Mouse (Mus musculus) lung, embryonic 14.5 days (tissue): ENCODE results near the gene Ube2s. TPM values are rescaled to one million over a fixed set of nuclear protein-coding genes. Genes with fewer than 3 reads are reported as not detected.
A peak's percentile ranks its signal among the peaks of the same experiment; 100 is the strongest.

ENCODE experiments used
- ATAC-seq: fragments of 200-750 bp; cut with Nextera tagmentation; 2 replicates; pipeline ENCODE4 v1.8.0; 2017; ENCODE audit warnings: mild to moderate bottlenecking, moderate TSS enrichment, moderate library complexity; ENCODE audit not compliant: insufficient read depth
- DNase-seq: peaks from one replicate; pipeline ENCODE4 v3.0.0-alpha.2; 2015
- H3K27ac ChIP-seq: fragments of 300-500 bp; sonication (generic); 2 replicates; pipeline ENCODE4 v1.5.1; 2014; ENCODE audit warnings: low read depth, mild to moderate bottlenecking, moderate library complexity
- H3K27me3 ChIP-seq: fragments of 300-500 bp; sonication (generic); 2 replicates; pipeline ENCODE4 v1.6.1; 2014; ENCODE audit warnings: low read length, control low read depth; ENCODE audit not compliant: insufficient read depth
- H3K36me3 ChIP-seq: fragments of 300-500 bp; sonication (generic); 2 replicates; pipeline ENCODE4 v1.6.1; 2014; ENCODE audit warnings: control low read depth; ENCODE audit not compliant: insufficient read depth
- H3K4me1 ChIP-seq: fragments of 300-500 bp; sonication (generic); 2 replicates; pipeline ENCODE4 v1.6.1; 2014; ENCODE audit warnings: antibody characterized with exemption, control low read depth; ENCODE audit not compliant: insufficient read depth
- H3K4me2 ChIP-seq: fragments of 300-500 bp; sonication (generic); 2 replicates; pipeline ENCODE4 v1.6.1; 2014; ENCODE audit warnings: mild to moderate bottlenecking
- H3K4me3 ChIP-seq: fragments of 300-500 bp; sonication (generic); 2 replicates; pipeline ENCODE4 v1.5.1; 2014; ENCODE audit warnings: low read depth, low read length
- H3K9ac ChIP-seq: fragments of 300-500 bp; sonication (generic); 2 replicates; pipeline ENCODE4 v1.6.1; 2014
- H3K9me3 ChIP-seq: fragments of 300-500 bp; sonication (generic); 2 replicates; pipeline ENCODE4 v1.6.1; 2016; ENCODE audit warnings: low read depth, low read length, control low read depth
- CTCF ChIP-seq: IDR thresholded peaks from 2 replicates; pipeline ENCODE4 v1.5.1; 2016; ENCODE audit warnings: antibody characterized with exemption, low read depth
- WGBS: fragments of 180-500 bp; shearing (Covaris S2); extraction: QIAGEN DNeasy Blood & Tissue Kit; methylation state at CpG from one replicate; pipeline ENCODE4 v1.1.7; 2014; 5-methylcytosine and 5-hydroxymethylcytosine counted together
- polyA plus RNA-seq: library from polyadenylated mRNA; unstranded; fragments of >200 nt; fragmentation: Nextera tagmentation; extraction: Ambion mirVana; gene quantifications from 2 replicates; pipeline ENCODE4 v1.2.1, GENCODE M21; 2014

Gene Ube2s
- polyA plus RNA-seq, 1 experiment from 2014 or later = 470 TPM

- Histone ChIP-seq H3K4me3 (peak within 1 kb of the TSS; percentile 58), H3K36me3 (peaks cover 10% of the 10 kb centered on the region), H3K4me1 (peaks cover 5% of the 10 kb centered on the region; the same call in 1 of the 2 replicates), H3K9me3 (no peaks in the 10 kb centered on the region), H3K27ac (peak within 1 kb of the TSS; percentile 88), H3K27me3 (peaks cover 6% of the 10 kb centered on the region; the same call in 1 of the 2 replicates), H3K4me2 (peak within 1 kb of the TSS; percentile 94), H3K9ac (peak within 1 kb of the TSS; percentile 80)
- 7% methylated on average over 40 of the region's 40 CpGs for WGBS
- ATAC-seq (peak; percentile 10; the same call in 1 of the 2 replicates), DNase-seq (no peak)
- TF ChIP-seq CTCF = no peak
Observed at GRCm38 (mm10) chr7:4789436-4789935, 22.9 kb downstream of the Ube2s start, which contains the start of gene Tmem238. Tmem238 (minus strand) TSS chr7:4789656.

GRCm38 (mm10) chr7:4788499-4789435, 23.6 kb downstream of the Ube2s start:
- peak; percentile 44 for ATAC-seq
- peak overlapping the region; percentile 58 for H3K4me3 ChIP-seq
- no peaks in the 10 kb centered on the region for H3K9me3 ChIP-seq
- H3K36me3 ChIP-seq = peaks cover 3% of the 10 kb centered on the region
- peak; percentile 14; the same call in 1 of the 2 replicates for TF ChIP-seq CTCF
- H3K9ac ChIP-seq = peak overlapping the region; percentile 80
- WGBS = 2% methylated on average over 64 of the region's 64 CpGs
- H3K27ac ChIP-seq = peak overlapping the region; percentile 88
- peak overlapping the region; percentile 94 for H3K4me2 ChIP-seq
- peak; percentile 79 for DNase-seq
- 0 out of 2 replicates have a peak, but pooled peaks cover 5% of the 10 kb centered on the region for H3K4me1 ChIP-seq
- H3K27me3 ChIP-seq = peaks cover 6% of the 10 kb centered on the region; the same call in 1 of the 2 replicates

- WGBS = 71% methylated on average over 14 of the region's 14 CpGs
- no peak for DNase-seq
- no peak overlapping the region for H3K4me3 ChIP-seq
- no peak for TF ChIP-seq CTCF
- H3K4me1 ChIP-seq = peaks cover 8% of the 10 kb centered on the region; the same call in 1 of the 2 replicates
- peaks cover 4% of the 10 kb centered on the region; the same call in 1 of the 2 replicates for H3K27me3 ChIP-seq
- no peak overlapping the region for H3K27ac ChIP-seq
- no peak overlapping the region for H3K4me2 ChIP-seq
- H3K36me3 ChIP-seq = no peaks in the 10 kb centered on the region
- H3K9me3 ChIP-seq = no peaks in the 10 kb centered on the region
- no peak overlapping the region for H3K9ac ChIP-seq
- no peak for ATAC-seq
Observed at GRCm38 (mm10) chr7:4783667-4784268, 28.6 kb downstream of the Ube2s start.

GRCm38 (mm10) chr7:4782759-4783158, 29.6 kb downstream of the Ube2s start, which contains the start of the genes Il11 and Tmem190:
Il11 (minus strand) TSS chr7:4782859.
Tmem190 (plus strand) TSS chr7:4782937.
- ATAC-seq = no peak
- no peak for TF ChIP-seq CTCF
- Histone ChIP-seq H3K9me3 (no peaks in the 10 kb centered on the region), H3K9ac (no peak within 1 kb of the TSS), H3K4me2 (no peak within 1 kb of the TSS), H3K4me1 (peaks cover 3% of the 10 kb centered on the region; the same call in 1 of the 2 replicates), H3K27me3 (peaks cover 14% of the 10 kb centered on the region), H3K27ac (no peak within 1 kb of the TSS), H3K4me3 (no peak within 1 kb of the TSS), H3K36me3 (no peaks in the 10 kb centered on the region)
- 66% methylated on average over 2 of the region's 2 CpGs for WGBS
- DNase-seq = no peak

GRCm38 (mm10) chr7:4782130-4782529, 30.3 kb downstream of the Ube2s start:
- WGBS = 38% methylated on average over 3 of the region's 3 CpGs
- no peak for TF ChIP-seq CTCF
- H3K27me3 ChIP-seq = peaks cover 20% of the 10 kb centered on the region

GRCm38 (mm10) chr7:4779921-4780320, 32.5 kb downstream of the Ube2s start:
- no peaks in the 10 kb centered on the region for H3K9me3 ChIP-seq
- ATAC-seq = no peak
- H3K27ac ChIP-seq = no peak overlapping the region
- H3K9ac ChIP-seq = no peak overlapping the region
- 31% methylated on average over 5 of the region's 5 CpGs for WGBS
- no peak overlapping the region for H3K4me2 ChIP-seq
- H3K27me3 ChIP-seq = peaks cover 34% of the 10 kb centered on the region
- H3K4me3 ChIP-seq = no peak overlapping the region
- TF ChIP-seq CTCF = no peak
- H3K36me3 ChIP-seq = no peaks in the 10 kb centered on the region
- peaks cover 3% of the 10 kb centered on the region; the same call in 1 of the 2 replicates for H3K4me1 ChIP-seq
- DNase-seq = no peak

More at GRCm38 (mm10) chr7:4782130-4782529, 30.3 kb downstream of the Ube2s start:
- Histone ChIP-seq H3K36me3 (no peaks in the 10 kb centered on the region), H3K4me1 (peaks cover 3% of the 10 kb centered on the region; the same call in 1 of the 2 replicates), H3K4me2 (no peak overlapping the region), H3K9me3 (no peaks in the 10 kb centered on the region), H3K27ac (no peak overlapping the region), H3K9ac (no peak overlapping the region), H3K4me3 (no peak overlapping the region)
- ATAC-seq (no peak), DNase-seq (no peak)
